Mouse (Mus musculus) midbrain, embryonic 14.5 days (tissue): ENCODE measurements at regions not wholly inside any gene's neighbourhood (a gene's known extent, or its start where the extent isn't known, plus 50 kb on each side); places are given as distances from the start of the nearest gene placed in this dataset.
A peak's percentile ranks its signal among the peaks of the same experiment; 100 is the strongest.

Experiments
- ATAC-seq: fragments of 200-750 bp; cut with Nextera tagmentation; 2 replicates; pipeline ENCODE4 v1.8.0; 2017; ENCODE audit warnings: moderate number of reproducible peaks, moderate library complexity; ENCODE audit not compliant: low FRiP score, low TSS enrichment
- DNase-seq: peaks from one replicate; pipeline ENCODE4 v3.0.0-alpha.2; 2015
- H3K27ac ChIP-seq: fragments of 300-500 bp; sonication (generic); replicated peaks from 2 replicates; pipeline ENCODE4 v1.5.1; 2014; ENCODE audit warnings: mild to moderate bottlenecking, low read depth, low read length, moderate library complexity
- H3K27me3 ChIP-seq: fragments of 300-500 bp; sonication (generic); 2 replicates; pipeline ENCODE4 v1.6.1; 2014; ENCODE audit warnings: low read length, control low read depth, mixed read lengths; ENCODE audit not compliant: control insufficient read depth, insufficient read depth
- H3K36me3 ChIP-seq: fragments of 300-500 bp; sonication (generic); 2 replicates; pipeline ENCODE4 v1.6.1; 2014; ENCODE audit warnings: low read length, control low read depth; ENCODE audit not compliant: control insufficient read depth, insufficient read depth
- H3K4me1 ChIP-seq: fragments of 300-500 bp; sonication (generic); 2 replicates; pipeline ENCODE4 v1.6.1; 2014; ENCODE audit warnings: mild to moderate bottlenecking, antibody characterized with exemption, low read length, control low read depth; ENCODE audit not compliant: control insufficient read depth, insufficient read depth
- H3K4me2 ChIP-seq: fragments of 300-500 bp; sonication (generic); 2 replicates; pipeline ENCODE4 v1.6.1; 2014; ENCODE audit warnings: mild to moderate bottlenecking, low read length, moderate library complexity
- H3K4me3 ChIP-seq: fragments of 300-500 bp; sonication (generic); replicated peaks from 2 replicates; pipeline ENCODE4 v1.5.1; 2014; ENCODE audit warnings: low read depth, low read length
- H3K9ac ChIP-seq: fragments of 300-500 bp; sonication (generic); replicated peaks from 2 replicates; pipeline ENCODE4 v1.6.1; 2014; ENCODE audit warnings: mild to moderate bottlenecking, low read length, moderate library complexity
- H3K9me3 ChIP-seq: fragments of 300-500 bp; sonication (generic); 2 replicates; pipeline ENCODE4 v1.6.1; 2016; ENCODE audit warnings: low read length, control low read depth, mixed read lengths; ENCODE audit not compliant: control insufficient read depth
- WGBS: fragments of 180-500 bp; shearing (Covaris S2); extraction: QIAGEN DNeasy Blood & Tissue Kit; methylation state at CpG from one replicate; pipeline ENCODE4 v1.1.7; 2014; 5-methylcytosine and 5-hydroxymethylcytosine counted together

DNA sequence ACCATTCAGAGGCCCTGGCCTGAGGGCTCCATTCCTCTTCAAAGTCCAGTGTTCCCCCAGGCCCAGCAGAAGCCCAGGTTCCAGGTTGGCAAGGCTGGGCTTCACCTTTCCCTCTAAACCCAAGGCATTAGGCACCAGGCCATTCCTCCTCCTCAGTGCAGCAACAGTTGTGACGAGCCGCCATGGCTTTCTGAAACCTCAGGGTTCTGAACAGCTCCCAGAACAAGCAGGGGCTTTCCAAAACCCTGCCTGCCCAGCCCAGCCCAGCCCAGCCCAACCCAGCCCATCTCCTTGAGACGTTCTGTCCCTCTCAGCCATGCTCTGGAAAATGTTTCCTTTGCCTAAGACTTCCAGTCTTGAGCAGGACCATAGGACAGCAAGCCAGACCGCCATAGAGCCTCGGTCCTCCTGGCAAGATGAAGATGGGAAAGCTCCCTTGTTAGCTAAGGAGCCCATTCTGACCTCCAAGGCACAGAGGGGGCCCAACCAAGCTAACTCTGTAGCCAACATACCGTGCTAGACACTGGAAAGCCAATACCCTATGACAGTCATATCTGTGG is 89.8 kb downstream of the Zfp36l2 start:
- Histone ChIP-seq H3K4me3 (no peak overlapping the region), H3K9me3 (no peaks in the 10 kb centered on the region), H3K27ac (no peak overlapping the region), H3K4me1 (peaks cover 18% of the 10 kb centered on the region), H3K9ac (no peak overlapping the region), H3K4me2 (no peak overlapping the region), H3K36me3 (no peaks in the 10 kb centered on the region), H3K27me3 (no peaks in the 10 kb centered on the region)
- no peak for ATAC-seq
- DNase-seq = no peak
- WGBS = 94% methylated on average over 6 of the region's 6 CpGs

DNA sequence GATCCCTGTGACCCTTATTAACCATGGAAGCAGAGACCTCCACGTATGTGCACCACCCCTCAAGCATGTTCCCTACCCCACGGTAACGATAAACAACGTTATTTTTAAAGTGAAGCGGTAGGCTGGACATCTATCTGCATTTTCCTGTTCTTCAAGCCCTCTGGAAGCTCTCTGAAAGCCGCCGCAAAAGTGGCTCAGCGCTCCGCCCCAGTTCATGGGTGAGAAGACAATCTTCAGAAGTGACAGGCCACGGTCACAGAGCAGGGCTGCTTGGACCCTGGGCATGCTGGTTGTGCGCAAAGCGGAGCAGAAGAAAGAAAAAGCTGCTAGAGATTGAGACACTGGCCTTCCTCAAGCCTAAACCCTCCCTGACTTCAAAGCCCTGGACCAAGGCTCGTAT is 90.5 kb downstream of the Zfp36l2 start:
- no peaks in the 10 kb centered on the region for H3K9me3 ChIP-seq
- peak; percentile 37 for DNase-seq
- H3K36me3 ChIP-seq = no peaks in the 10 kb centered on the region
- peak overlapping the region; percentile 67 for H3K4me2 ChIP-seq
- ATAC-seq = no peak
- peaks cover 18% of the 10 kb centered on the region for H3K4me1 ChIP-seq
- peak overlapping the region; percentile 47; the same call in 1 of the 2 replicates for H3K9ac ChIP-seq
- WGBS = 35% methylated on average over 13 of the region's 13 CpGs
- H3K4me3 ChIP-seq = no peak overlapping the region
- no peaks in the 10 kb centered on the region for H3K27me3 ChIP-seq
- peak overlapping the region; percentile 86 for H3K27ac ChIP-seq

DNA sequence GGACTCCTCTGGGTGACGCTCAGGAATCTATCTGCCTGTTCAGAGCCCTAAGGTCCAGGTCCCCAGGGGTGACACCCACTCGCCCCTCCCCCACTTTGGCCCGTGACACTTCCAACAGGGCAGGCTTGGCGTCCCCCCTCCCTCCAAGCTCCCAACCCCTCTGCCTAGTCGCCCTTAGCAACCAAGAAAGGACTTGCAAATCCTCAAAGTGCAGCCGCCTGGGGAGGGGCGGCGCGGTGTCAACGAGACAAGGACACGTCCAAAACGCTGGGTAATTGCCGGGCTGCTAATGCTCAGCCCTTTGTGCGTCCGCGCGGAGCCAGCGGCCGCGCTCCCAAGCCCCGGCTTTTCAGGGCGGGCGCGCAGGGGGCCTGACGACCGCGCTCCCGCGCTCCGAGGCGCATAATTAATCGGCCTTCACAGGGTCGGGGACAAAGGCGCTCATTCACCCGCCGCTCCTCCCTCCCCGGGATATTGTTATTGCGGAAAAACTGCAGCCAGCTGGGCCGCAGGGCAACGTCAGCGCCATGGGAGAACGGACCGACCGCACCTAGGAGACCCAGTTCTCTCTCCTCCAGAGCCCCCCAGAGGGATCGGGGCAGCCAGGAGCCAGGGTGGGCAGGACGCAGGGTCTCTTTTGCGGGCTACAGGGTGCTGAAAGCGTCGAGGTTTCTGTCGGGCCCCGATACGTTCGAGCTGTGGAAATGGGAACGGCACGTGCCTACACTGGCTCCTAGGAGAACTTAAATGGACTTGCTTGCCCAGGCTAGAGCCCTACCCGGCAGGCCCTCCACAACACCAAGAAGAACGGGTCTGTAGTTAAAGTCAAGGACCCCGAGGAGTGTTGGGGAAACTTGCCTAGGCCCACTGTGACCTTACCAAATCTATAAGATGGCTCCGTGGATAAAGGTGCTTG is 91.1 kb downstream of the Zfp36l2 start:
- H3K9ac ChIP-seq = peak overlapping the region; percentile 47
- H3K4me3 ChIP-seq = peak overlapping the region; percentile 35
- H3K36me3 ChIP-seq = no peaks in the 10 kb centered on the region
- H3K9me3 ChIP-seq = no peaks in the 10 kb centered on the region
- peak; percentile 92 for DNase-seq
- H3K27ac ChIP-seq = peak overlapping the region; percentile 86
- peak overlapping the region; percentile 67 for H3K4me2 ChIP-seq
- H3K4me1 ChIP-seq = peaks cover 18% of the 10 kb centered on the region
- under 1% methylated on average over 59 of the region's 59 CpGs for WGBS
- no peaks in the 10 kb centered on the region for H3K27me3 ChIP-seq
- peak; percentile 88 for ATAC-seq

DNA sequence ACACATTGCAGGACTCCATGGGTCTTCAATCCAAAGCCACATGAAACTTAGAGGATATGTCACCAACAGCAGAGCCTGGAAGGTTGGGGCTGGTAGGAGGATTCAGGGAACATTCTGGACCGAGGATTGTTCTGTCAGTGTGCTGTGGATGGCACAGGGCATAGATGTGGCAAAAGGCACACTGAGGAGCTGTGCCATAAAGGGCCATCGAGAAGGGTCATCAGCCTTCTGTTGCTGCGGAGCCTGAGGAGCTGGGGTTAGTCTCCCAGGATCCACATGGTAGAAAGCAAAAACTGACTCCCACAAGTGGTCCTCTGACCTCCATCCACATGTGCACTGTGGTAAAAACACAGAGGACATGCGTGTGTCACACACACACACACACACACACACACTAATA is 91.9 kb downstream of the Zfp36l2 start:
- Histone ChIP-seq H3K4me3 (no peak overlapping the region), H3K27ac (peak overlapping the region; percentile 86), H3K4me1 (peaks cover 14% of the 10 kb centered on the region), H3K4me2 (peak overlapping the region; percentile 67), H3K9ac (no peak overlapping the region), H3K9me3 (no peaks in the 10 kb centered on the region), H3K27me3 (no peaks in the 10 kb centered on the region), H3K36me3 (no peaks in the 10 kb centered on the region)
- 5% methylated on average over 4 of the region's 4 CpGs for WGBS
- no peak for DNase-seq
- peak; percentile 32 for ATAC-seq

DNA sequence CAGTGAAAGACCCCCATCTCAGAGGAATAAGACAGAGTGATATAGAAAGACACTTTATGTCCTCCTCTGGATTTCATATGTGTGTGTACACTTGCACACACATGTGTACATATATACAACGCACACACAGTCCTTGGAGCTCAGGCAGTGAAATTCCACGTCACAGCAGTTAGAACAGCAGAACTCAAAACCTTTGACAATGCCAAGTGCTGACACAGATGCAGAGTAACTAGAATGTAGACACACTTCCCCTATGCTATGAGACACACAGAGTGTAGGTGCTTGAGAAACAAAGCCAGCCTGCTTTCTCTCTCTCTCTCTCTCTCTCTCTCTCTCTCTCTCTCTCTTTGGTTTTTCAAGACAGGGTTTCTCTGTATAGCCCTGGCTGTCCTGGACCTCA is 92.7 kb downstream of the Zfp36l2 start:
- WGBS = 76% methylated on average over 2 of the region's 2 CpGs
- no peak overlapping the region for H3K4me2 ChIP-seq
- ATAC-seq (no peak), DNase-seq (no peak)
- no peak overlapping the region for H3K4me3 ChIP-seq
- peaks cover 14% of the 10 kb centered on the region for H3K4me1 ChIP-seq
- no peak overlapping the region for H3K27ac ChIP-seq
- H3K27me3 ChIP-seq = no peaks in the 10 kb centered on the region
- H3K9me3 ChIP-seq = no peaks in the 10 kb centered on the region
- no peak overlapping the region for H3K9ac ChIP-seq
- no peaks in the 10 kb centered on the region for H3K36me3 ChIP-seq

DNA sequence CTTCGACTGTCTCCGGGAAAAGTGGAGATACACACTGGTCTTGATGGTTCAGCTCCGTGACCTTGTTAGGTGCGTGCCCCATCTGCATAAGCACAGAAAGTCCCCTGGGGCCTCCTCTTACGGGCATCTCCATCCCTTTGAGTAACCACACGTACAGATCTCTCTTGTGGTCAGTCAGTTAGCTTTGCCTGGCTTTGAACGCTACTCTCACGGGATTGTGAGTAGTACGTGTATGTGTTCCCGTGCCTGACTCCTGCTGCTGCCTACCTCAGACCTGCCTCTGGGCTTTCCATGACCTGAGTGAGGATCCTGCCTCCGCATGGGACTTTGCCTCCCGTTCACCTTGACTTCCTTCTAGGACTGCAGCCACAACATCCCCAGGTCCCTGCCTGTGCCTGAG is 101.4 kb downstream of the Zfp36l2 start:
- no peak overlapping the region for H3K4me3 ChIP-seq
- ATAC-seq (no peak), DNase-seq (no peak)
- WGBS = 87% methylated on average over 12 of the region's 12 CpGs
- no peak overlapping the region for H3K27ac ChIP-seq
- no peaks in the 10 kb centered on the region for H3K36me3 ChIP-seq
- no peaks in the 10 kb centered on the region for H3K9me3 ChIP-seq
- no peak overlapping the region for H3K9ac ChIP-seq
- H3K4me1 ChIP-seq = peaks cover 4% of the 10 kb centered on the region; the same call in 1 of the 2 replicates
- no peaks in the 10 kb centered on the region for H3K27me3 ChIP-seq
- H3K4me2 ChIP-seq = no peak overlapping the region

DNA sequence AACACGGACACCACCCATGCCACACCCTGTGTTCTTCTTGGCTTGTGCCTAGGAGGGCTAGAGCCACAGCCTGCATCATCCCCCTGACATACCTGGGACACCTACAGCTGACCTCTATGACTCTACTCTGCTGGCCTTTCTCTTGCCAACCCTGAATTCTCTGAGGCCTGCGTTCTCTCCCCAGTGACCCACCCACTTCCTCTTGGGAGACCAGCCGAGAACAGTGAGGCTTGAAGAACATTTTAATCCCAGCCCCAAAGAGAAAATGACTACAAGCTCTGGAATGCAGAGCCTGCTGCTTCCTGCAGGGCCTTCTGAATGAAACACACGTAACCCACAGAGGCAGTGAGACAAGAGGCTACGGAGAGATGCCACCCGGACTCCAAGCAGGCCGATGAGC is 102.0 kb downstream of the Zfp36l2 start:
- Histone ChIP-seq H3K9me3 (no peaks in the 10 kb centered on the region), H3K4me2 (no peak overlapping the region)
- ATAC-seq = no peak

DNA sequence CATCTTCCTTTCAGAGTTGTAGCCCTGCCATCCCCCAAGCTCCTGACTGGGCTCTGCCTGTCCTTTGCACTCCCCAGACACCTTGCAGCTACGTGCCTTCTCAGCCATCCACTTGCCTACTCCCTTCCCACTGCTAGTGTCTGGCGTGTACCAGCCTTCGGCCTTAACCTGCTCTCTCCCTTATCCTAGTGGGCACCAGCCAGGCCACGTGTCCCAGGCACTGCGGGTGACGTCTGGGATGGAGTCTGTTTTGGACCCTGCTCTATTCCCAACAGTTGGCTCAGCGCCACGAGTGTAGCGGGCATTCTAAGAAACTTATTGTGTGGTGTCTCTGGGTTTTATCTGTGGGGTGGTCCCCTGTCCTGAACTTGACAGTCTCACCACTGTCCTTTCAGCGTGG is 102.5 kb downstream of the Zfp36l2 start:
- no peak overlapping the region for H3K27ac ChIP-seq
- no peak overlapping the region for H3K4me2 ChIP-seq
- 60% methylated on average over 10 of the region's 10 CpGs for WGBS
- peak; percentile 58 for DNase-seq
- H3K27me3 ChIP-seq = no peaks in the 10 kb centered on the region
- no peak for ATAC-seq
- H3K4me1 ChIP-seq = peaks cover 4% of the 10 kb centered on the region; the same call in 1 of the 2 replicates
- no peak overlapping the region for H3K9ac ChIP-seq
- no peaks in the 10 kb centered on the region for H3K36me3 ChIP-seq
- H3K9me3 ChIP-seq = no peaks in the 10 kb centered on the region
- H3K4me3 ChIP-seq = no peak overlapping the region

More for the DNA sequence above, 102.0 kb downstream of the Zfp36l2 start:
- H3K9ac ChIP-seq = no peak overlapping the region
- no peak overlapping the region for H3K27ac ChIP-seq
- DNase-seq = peak; percentile 29
- WGBS = 21% methylated on average over 7 of the region's 7 CpGs
- H3K4me1 ChIP-seq = peaks cover 4% of the 10 kb centered on the region; the same call in 1 of the 2 replicates
- H3K4me3 ChIP-seq = no peak overlapping the region
- H3K27me3 ChIP-seq = no peaks in the 10 kb centered on the region
- no peaks in the 10 kb centered on the region for H3K36me3 ChIP-seq
